Mouse (Mus musculus) ES-Bruce4 (cell line): Measurements from ENCODE around the gene Rtraf.

Experiments used
- CTCF ChIP-seq: IDR thresholded peaks from one replicate; pipeline ENCODE4 v1.8.1; 2011; ENCODE audit warnings: low read depth, low read length
- EP300 ChIP-seq: IDR thresholded peaks from 2 replicates; pipeline ENCODE4 v1.6.1; 2011; ENCODE audit warnings: low read depth, low read length; ENCODE audit not compliant: insufficient read depth
- POLR2A ChIP-seq: IDR thresholded peaks from one replicate; pipeline ENCODE4 v1.8.1; 2011; ENCODE audit warnings: low read length; ENCODE audit not compliant: insufficient read depth

DNA sequence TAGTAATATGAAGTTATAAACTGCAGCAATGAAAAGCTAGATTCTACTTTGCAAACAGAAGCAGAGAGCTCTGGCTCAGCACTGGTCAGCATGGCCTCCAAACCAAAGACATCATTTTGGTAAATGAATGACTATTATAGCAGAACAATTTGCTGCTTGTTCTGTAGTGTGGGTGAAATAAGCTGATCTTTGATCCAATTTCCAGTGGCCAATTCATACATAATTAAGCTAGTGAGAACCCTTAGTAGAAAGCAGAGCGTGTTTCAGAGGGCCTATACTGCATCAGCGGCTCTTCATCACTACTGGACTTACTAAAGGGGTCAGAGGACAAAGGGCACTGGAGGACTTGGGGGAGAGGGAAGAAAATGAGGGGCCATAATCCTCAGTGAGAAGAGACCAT lies 10.6 kb downstream of the Rtraf start:
- TF ChIP-seq CTCF (no peak), POLR2A (no peak), EP300 (no peak)
